ENCODE assay signal across 15 mouse cellular contexts in the genomic region with DNA sequence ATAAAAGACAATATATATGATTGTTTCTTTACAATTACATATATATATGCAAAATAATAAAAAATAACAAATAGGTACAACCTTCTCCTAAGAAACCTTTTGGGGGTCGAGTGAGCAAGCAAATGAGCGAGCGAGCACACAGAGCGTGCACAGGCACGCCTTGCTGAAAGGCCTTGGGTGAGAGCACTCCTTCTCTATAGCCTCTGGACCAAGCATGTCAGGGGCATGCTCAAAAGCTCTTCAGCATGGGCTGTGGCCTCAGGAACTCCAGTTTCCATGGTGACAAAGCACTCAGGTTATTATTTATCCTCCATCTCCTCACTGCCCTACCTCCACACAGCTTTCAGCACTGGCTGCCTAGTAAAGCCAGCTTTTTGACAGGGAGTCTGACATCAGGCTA. TPM values are rescaled to one million over a fixed set of nuclear protein-coding genes. Genes with fewer than 3 reads are reported as not detected.
DNase-seq lines count a peak whose midpoint lies in the region; ATAC-seq and TF ChIP-seq lines count a peak whose summit lies in the region.
"Had no signal": no experiment of that assay in that cellular context is flagged by ENCODE, and none has a peak within 500 bp of the region (broad histone marks: within the 10 kb centered on the region; RNA-seq: fewer than 3 reads in every experiment).

No protein-coding gene starts in this region.

- H3K4me2 ChIP-seq in forebrain, embryonic 13.5 days = no peak overlapping the region
- no peak overlapping the region for H3K4me2 ChIP-seq in forebrain, embryonic 14.5 days (ENCODE audit: low read length)
- no peak overlapping the region for H3K4me2 ChIP-seq in midbrain, embryonic 13.5 days (replicated peaks)
- no peak overlapping the region for H3K4me2 ChIP-seq in midbrain, embryonic 11.5 days
- no peak overlapping the region for H3K4me2 ChIP-seq in midbrain, postnatal 0 days (ENCODE audit: low read depth, low read length, poor library complexity, severe bottlenecking)
- H3K4me2 ChIP-seq: neural tube, embryonic 12.5 days had no signal

- H3K4me3 ChIP-seq in forebrain, embryonic 13.5 days = no peak overlapping the region
- H3K4me3 ChIP-seq in forebrain, embryonic 14.5 days (ENCODE audit: low read depth, low read length) = no peak overlapping the region
- no peak overlapping the region for H3K4me3 ChIP-seq in midbrain, embryonic 13.5 days (replicated peaks)
- H3K4me3 ChIP-seq in midbrain, embryonic 11.5 days (ENCODE audit: low read depth, low read length) = no peak overlapping the region
- H3K4me3 ChIP-seq in midbrain, postnatal 0 days (ENCODE audit: low read depth, low read length) = no peak overlapping the region
- H3K4me3 ChIP-seq: neural tube, embryonic 12.5 days had no signal

- no peaks in the 10 kb centered on the region for H3K9me3 ChIP-seq in forebrain, embryonic 13.5 days (replicated peaks)
- H3K9me3 ChIP-seq in forebrain, embryonic 14.5 days (replicated peaks; ENCODE audit: control insufficient read depth, low read length) = no peaks in the 10 kb centered on the region
- no peaks in the 10 kb centered on the region for H3K9me3 ChIP-seq in midbrain, embryonic 13.5 days
- no peaks in the 10 kb centered on the region for H3K9me3 ChIP-seq in midbrain, embryonic 11.5 days (ENCODE audit: control insufficient read depth, low read length)
- H3K9me3 ChIP-seq in midbrain, postnatal 0 days (ENCODE audit: low read length) = no peaks in the 10 kb centered on the region
- H3K9me3 ChIP-seq: neural tube, embryonic 12.5 days had no signal

- DNase-seq in forebrain, embryonic 14.5 days (ENCODE audit: low spot score) = no peak
- no peak for DNase-seq in midbrain, embryonic 11.5 days (ENCODE audit: low spot score, missing footprints)
- DNase-seq in forelimb bud, embryonic 11.5 days (ENCODE audit: low read depth, low spot score) = peak; percentile 28
- no peak for DNase-seq in midbrain, postnatal 0 days (ENCODE audit: low spot score)
- DNase-seq in right cerebral cortex, postnatal 25 days = no peak
- DNase-seq: adrenal gland, postnatal 36 days; cerebellum, postnatal 14 days; liver; thymus, postnatal 36 days had no signal

- no peak for TF ChIP-seq CTCF in midbrain, postnatal 0 days (IDR thresholded peaks at IDR 0.05)

- no peak overlapping the region for H3K27ac ChIP-seq in forebrain, embryonic 13.5 days
- no peak overlapping the region for H3K27ac ChIP-seq in forebrain, embryonic 14.5 days (ENCODE audit: low read depth, low read length)
- H3K27ac ChIP-seq in midbrain, embryonic 13.5 days = peak overlapping the region; percentile 54; the same call in 1 of the 2 replicates
- H3K27ac ChIP-seq in midbrain, embryonic 11.5 days (ENCODE audit: low read depth, low read length) = no peak overlapping the region
- H3K27ac ChIP-seq in midbrain, postnatal 0 days (ENCODE audit: low read depth, low read length) = 0 out of 2 replicates have a peak overlapping the region, but pooled peaks have one; percentile 21
- H3K27ac ChIP-seq: neural tube, embryonic 12.5 days; stomach, postnatal 0 days had no signal

- H3K9ac ChIP-seq in forebrain, embryonic 13.5 days = no peak overlapping the region
- H3K9ac ChIP-seq in forebrain, embryonic 14.5 days (ENCODE audit: low read length) = no peak overlapping the region
- no peak overlapping the region for H3K9ac ChIP-seq in midbrain, embryonic 13.5 days (replicated peaks)
- H3K9ac ChIP-seq in midbrain, embryonic 11.5 days (ENCODE audit: low read length) = no peak overlapping the region
- no peak overlapping the region for H3K9ac ChIP-seq in midbrain, postnatal 0 days (replicated peaks; ENCODE audit: low read length, poor library complexity, severe bottlenecking)
- H3K9ac ChIP-seq: neural tube, embryonic 12.5 days had no signal

- 74% methylated on average over 5 of the region's 5 CpGs for WGBS in forebrain, embryonic 13.5 days
- 81% methylated on average over 5 of the region's 5 CpGs for WGBS in forebrain, embryonic 14.5 days
- 77% methylated on average over 5 of the region's 5 CpGs for WGBS in midbrain, embryonic 13.5 days
- 78% methylated on average over 5 of the region's 5 CpGs for WGBS in midbrain, embryonic 11.5 days
- 75% methylated on average over 5 of the region's 5 CpGs for WGBS in midbrain, postnatal 0 days

- 0 out of 2 replicates have a peak, but pooled peaks have one; percentile 19 for ATAC-seq in forebrain, embryonic 13.5 days
- ATAC-seq in forebrain, embryonic 14.5 days = no peak
- peak; percentile 57 for ATAC-seq in midbrain, embryonic 13.5 days
- no peak for ATAC-seq in midbrain, embryonic 11.5 days (ENCODE audit: low FRiP score)
- ATAC-seq in midbrain, postnatal 0 days (ENCODE audit: low FRiP score) = no peak
- ATAC-seq in megakaryocyte progenitor cell, adult 5-6 weeks (replicated peaks; ENCODE audit: poor library complexity) = no peak
- ATAC-seq: activated CD4-positive, CD25-positive, alpha-beta regulatory T cell, adult 4 months had no signal

- peaks cover 33% of the 10 kb centered on the region for H3K36me3 ChIP-seq in forebrain, embryonic 13.5 days (ENCODE audit: poor library complexity, severe bottlenecking)
- peaks cover 11% of the 10 kb centered on the region; the same call in 1 of the 2 replicates for H3K36me3 ChIP-seq in forebrain, embryonic 14.5 days (ENCODE audit: control insufficient read depth, insufficient read depth, low read length)
- peaks cover 15% of the 10 kb centered on the region for H3K36me3 ChIP-seq in midbrain, embryonic 13.5 days
- H3K36me3 ChIP-seq in midbrain, embryonic 11.5 days (ENCODE audit: control insufficient read depth, insufficient read depth, low read length) = no peaks in the 10 kb centered on the region; the same call in 1 of the 2 replicates
- H3K36me3 ChIP-seq in midbrain, postnatal 0 days (ENCODE audit: insufficient read depth, low read length) = no peaks in the 10 kb centered on the region

- H3K4me1 ChIP-seq in forebrain, embryonic 13.5 days = no peaks in the 10 kb centered on the region
- no peaks in the 10 kb centered on the region for H3K4me1 ChIP-seq in forebrain, embryonic 14.5 days (ENCODE audit: control insufficient read depth, insufficient read depth, low read length)
- peaks cover 8% of the 10 kb centered on the region; the same call in 1 of the 2 replicates for H3K4me1 ChIP-seq in midbrain, embryonic 13.5 days (replicated peaks)
- H3K4me1 ChIP-seq in midbrain, embryonic 11.5 days (ENCODE audit: control insufficient read depth, insufficient read depth, low read length) = peaks cover 2% of the 10 kb centered on the region; the same call in 1 of the 2 replicates
- 0 out of 2 replicates have a peak, but pooled peaks cover 5% of the 10 kb centered on the region for H3K4me1 ChIP-seq in midbrain, postnatal 0 days (ENCODE audit: insufficient read depth, low read length)

- no peaks in the 10 kb centered on the region for H3K27me3 ChIP-seq in forebrain, embryonic 13.5 days
- no peaks in the 10 kb centered on the region for H3K27me3 ChIP-seq in forebrain, embryonic 14.5 days (replicated peaks; ENCODE audit: control insufficient read depth, insufficient read depth, low read length)
- H3K27me3 ChIP-seq in midbrain, embryonic 13.5 days = no peaks in the 10 kb centered on the region
- no peaks in the 10 kb centered on the region for H3K27me3 ChIP-seq in midbrain, embryonic 11.5 days (ENCODE audit: control insufficient read depth, insufficient read depth, low read length)
- H3K27me3 ChIP-seq in midbrain, postnatal 0 days (ENCODE audit: insufficient read depth, low read length) = no peaks in the 10 kb centered on the region
- H3K27me3 ChIP-seq: neural tube, embryonic 12.5 days had no signal

RNA-seq across cellular contexts. Expression of gene Slit1, which starts 23.2 kb away (rescaled TPM):
- 13.9 and 14.4 TPM in 2 replicates for polyA plus RNA-seq in forebrain, embryonic 13.5 days (2015; fragmentation: Nextera tagmentation; extraction: Ambion mirVana)
- 13.5 and 22.5 TPM in 2 replicates for polyA plus RNA-seq in forebrain, embryonic 14.5 days (2014; fragmentation: Nextera tagmentation; extraction: Ambion mirVana)
- polyA plus RNA-seq in midbrain, embryonic 13.5 days (2015; fragmentation: Nextera tagmentation; extraction: Ambion mirVana) = 13.2 and 23.8 TPM in 2 replicates
- 8.8 and 10.2 TPM in 2 replicates for polyA plus RNA-seq in midbrain, embryonic 11.5 days (2014; fragmentation: Nextera tagmentation; extraction: Ambion mirVana)
- 72.3 and 74.2 TPM in 2 replicates for total RNA-seq in midbrain, postnatal 0 days (2014; rRNA removed)
- 15.4 and 17.0 TPM in 2 replicates for polyA plus RNA-seq in midbrain, postnatal 0 days (2015; fragmentation: Nextera tagmentation; extraction: Ambion mirVana)
- not detected in 2 replicates for total RNA-seq in megakaryocyte progenitor cell, adult 5-6 weeks (2015)
- 0.03 and 0.29 TPM in 2 replicates for total RNA-seq in megakaryocyte progenitor cell, adult 5-6 weeks (2017)

RNA-seq across cellular contexts. Expression of gene Arhgap19, which starts 35.2 kb away (rescaled TPM):
- 20.4 and 21.5 TPM in 2 replicates for polyA plus RNA-seq in forebrain, embryonic 13.5 days (2015; fragmentation: Nextera tagmentation; extraction: Ambion mirVana)
- 11.2 and 12.6 TPM in 2 replicates for polyA plus RNA-seq in forebrain, embryonic 14.5 days (2014; fragmentation: Nextera tagmentation; extraction: Ambion mirVana)
- polyA plus RNA-seq in midbrain, embryonic 13.5 days (2015; fragmentation: Nextera tagmentation; extraction: Ambion mirVana) = 11.0 and 11.6 TPM in 2 replicates
- polyA plus RNA-seq in midbrain, embryonic 11.5 days (2014; fragmentation: Nextera tagmentation; extraction: Ambion mirVana) = 36.6 and 38.8 TPM in 2 replicates
- total RNA-seq in midbrain, postnatal 0 days (2014; rRNA removed) = 4.5 and 5.7 TPM in 2 replicates
- polyA plus RNA-seq in midbrain, postnatal 0 days (2015; fragmentation: Nextera tagmentation; extraction: Ambion mirVana) = 2.5 and 2.9 TPM in 2 replicates
- total RNA-seq in megakaryocyte progenitor cell, adult 5-6 weeks (2015) = 48.6 and 50.6 TPM in 2 replicates
- total RNA-seq in megakaryocyte progenitor cell, adult 5-6 weeks (2017) = 56.7 and 57.3 TPM in 2 replicates

Comparison
In these comparisons a context has a peak if more than half of its experiments do, and no peak if none do; other contexts are left out.
1. ATAC-seq: peak in forebrain, embryonic 13.5 days (single experiment) and midbrain, embryonic 13.5 days (single experiment); none in forebrain, embryonic 14.5 days (single experiment), midbrain, embryonic 11.5 days (single experiment), midbrain, postnatal 0 days (single experiment) and megakaryocyte progenitor cell, adult 5-6 weeks (single experiment).
2. H3K27ac ChIP-seq: peak in midbrain, embryonic 13.5 days (single experiment) and midbrain, postnatal 0 days (single experiment); none in forebrain, embryonic 13.5 days (single experiment), forebrain, embryonic 14.5 days (single experiment) and midbrain, embryonic 11.5 days (single experiment).